Mouse (Mus musculus) CH12.LX (cell line): ENCODE data around the gene Pilra.
"Not testable (repeated sequence)": the region's sequence is repeated elsewhere in the genome, so short reads cannot be mapped to it uniquely, and the experiment has no call there.

Source experiments
- BHLHE40 ChIP-seq: IDR thresholded peaks from 2 replicates; pipeline ENCODE4 v1.6.1; 2011; ENCODE audit warnings: mild to moderate bottlenecking, low read depth, low read length, improper control_type of control experiment
- CHD2 ChIP-seq: IDR thresholded peaks from 2 replicates; pipeline ENCODE4 v1.6.1; 2011; ENCODE audit warnings: low read length, improper control_type of control experiment
- CTCF ChIP-seq, 2 experiments: IDR thresholded peaks in 1 of 2; conservative IDR thresholded peaks in 1 of 2; 2 replicates each; pipeline ENCODE4 v1.5.1; 2011 to 2012; ENCODE audit warnings: low read depth in 2 of 2, low read length in 2 of 2, improper control_type of control experiment in 1 of 2, inconsistent platforms in 1 of 2, mild to moderate bottlenecking in 1 of 2, moderate library complexity in 1 of 2
- KAT2A ChIP-seq: IDR thresholded peaks from 2 replicates; pipeline ENCODE4 v1.6.1; 2012; ENCODE audit warnings: low read length, improper control_type of control experiment, inconsistent platforms; ENCODE audit not compliant: insufficient replicate concordance
- POLR2A ChIP-seq: IDR thresholded peaks from 2 replicates; pipeline ENCODE4 v1.6.1; 2011; ENCODE audit warnings: low read depth, mild to moderate bottlenecking, improper control_type of control experiment, low read length
- ZMIZ1 ChIP-seq: IDR thresholded peaks from 2 replicates; pipeline ENCODE4 v1.6.1; 2012; ENCODE audit warnings: low read depth, mild to moderate bottlenecking, inconsistent platforms, low read length, improper control_type of control experiment

- not testable (repeated sequence) for TF ChIP-seq CTCF (conservative IDR thresholded peaks at IDR 0.05 in 1 of 2, IDR thresholded peaks at IDR 0.05 in 1 of 2; ENCODE audit: low read depth in 2 of 2, low read length in 2 of 2); BHLHE40; KAT2A; ZMIZ1; CHD2; POLR2A
These were observed at the start of gene Pilra for GRCm38 (mm10) chr5:137835966-137836520.
